Mouse (Mus musculus) CH12.LX (cell line): Measurements from ENCODE around the gene Hist3h2a. TPM values are rescaled to one million over a fixed set of nuclear protein-coding genes. Genes with fewer than 3 reads are reported as not detected.

Experiments used
- DNase-seq: peaks from one replicate; pipeline ENCODE4 v3.0.0-alpha.2; 2013; ENCODE audit errors: extremely low read depth
- H3K27ac ChIP-seq: 2 replicates; pipeline ENCODE4 v1.5.1; 2012; ENCODE audit warnings: low read depth, mild to moderate bottlenecking, control low read depth, moderate library complexity; ENCODE audit not compliant: insufficient read depth
- H3K27me3 ChIP-seq: replicated peaks from 2 replicates; pipeline ENCODE3; 2012; ENCODE audit warnings: inconsistent platforms
- H3K36me3 ChIP-seq, 2 experiments: replicated peaks in 1 of 2; 2 replicates each; pipeline versions ENCODE3 to v1.6.1; 2012; ENCODE audit warnings: inconsistent platforms in 1 of 2, low read length in 1 of 2, mild to moderate bottlenecking in 1 of 2, mixed read lengths in 1 of 2, moderate library complexity in 1 of 2; ENCODE audit not compliant: control insufficient read depth in 1 of 2, insufficient read depth in 1 of 2
- H3K4me1 ChIP-seq, 2 experiments: 2 replicates each; pipeline ENCODE4 v1.6.1; 2012; ENCODE audit warnings: inconsistent platforms in 1 of 2, moderate library complexity in 1 of 2; ENCODE audit not compliant: insufficient read depth in 2 of 2, control insufficient read depth in 1 of 2
- H3K4me2 ChIP-seq: 2 replicates; pipeline ENCODE4 v1.6.1; 2012; ENCODE audit warnings: low read depth, mild to moderate bottlenecking, control low read depth; ENCODE audit not compliant: poor library complexity, insufficient read depth, severe bottlenecking
- H3K4me3 ChIP-seq, 3 experiments: fragments of 150-350 bp in 1 of 3; sonication (generic) in 1 of 3; replicated peaks in 1 of 3; 2 replicates each; pipeline versions ENCODE3 to v1.5.1; 2011 to 2012; ENCODE audit warnings: low read depth in 2 of 3, low read length in 2 of 3, mild to moderate bottlenecking in 2 of 3, moderate library complexity in 2 of 3, control low read depth in 1 of 3, improper control_type of control experiment in 1 of 3, inconsistent platforms in 1 of 3, mixed read lengths in 1 of 3; ENCODE audit not compliant: poor library complexity in 1 of 3
- H3K79me2 ChIP-seq: replicated peaks from 2 replicates; pipeline ENCODE4 v1.6.1; 2012; ENCODE audit warnings: mild to moderate bottlenecking, moderate library complexity; ENCODE audit not compliant: control insufficient read depth, poor library complexity, insufficient read depth, severe bottlenecking; ENCODE audit errors: extremely low read depth
- H3K9ac ChIP-seq: 2 replicates; pipeline ENCODE4 v1.6.1; 2012; ENCODE audit warnings: low read depth, mild to moderate bottlenecking, control low read depth, moderate library complexity; ENCODE audit not compliant: insufficient read depth
- H3K9me3 ChIP-seq: replicated peaks from 2 replicates; pipeline ENCODE3; 2012; ENCODE audit warnings: low read length, inconsistent platforms, mixed read lengths
- BHLHE40 ChIP-seq: IDR thresholded peaks from 2 replicates; pipeline ENCODE4 v1.6.1; 2011; ENCODE audit warnings: mild to moderate bottlenecking, low read depth, low read length, improper control_type of control experiment
- ELF1 ChIP-seq: IDR thresholded peaks from 2 replicates; pipeline ENCODE4 v1.6.1; 2014; ENCODE audit warnings: low read depth, mild to moderate bottlenecking, inconsistent platforms, low read length, improper control_type of control experiment
- EP300 ChIP-seq: IDR thresholded peaks from 2 replicates; pipeline ENCODE4 v1.6.1; 2011; ENCODE audit warnings: low read length, improper control_type of control experiment
- HCFC1 ChIP-seq: IDR thresholded peaks from 2 replicates; pipeline ENCODE4 v1.6.1; 2012; ENCODE audit warnings: low read depth, mild to moderate bottlenecking, inconsistent platforms, low read length, improper control_type of control experiment
- IRF4 ChIP-seq: IDR thresholded peaks from 2 replicates; pipeline ENCODE4 v1.6.1; 2014; ENCODE audit warnings: low read depth, mild to moderate bottlenecking, inconsistent platforms, low read length, improper control_type of control experiment
- JUND ChIP-seq: conservative IDR thresholded peaks from 2 replicates; pipeline ENCODE4 v1.6.1; 2011; ENCODE audit warnings: low read depth, low read length, improper control_type of control experiment
- KAT2A ChIP-seq: IDR thresholded peaks from 2 replicates; pipeline ENCODE4 v1.6.1; 2012; ENCODE audit warnings: low read length, improper control_type of control experiment, inconsistent platforms; ENCODE audit not compliant: insufficient replicate concordance
- MAFK ChIP-seq: IDR thresholded peaks from 2 replicates; pipeline ENCODE4 v1.6.1; 2011; ENCODE audit warnings: low read length, improper control_type of control experiment; ENCODE audit not compliant: insufficient replicate concordance
- MAX ChIP-seq: IDR thresholded peaks from 2 replicates; pipeline ENCODE4 v1.6.1; 2011; ENCODE audit warnings: low read length, improper control_type of control experiment
- MAZ ChIP-seq: IDR thresholded peaks from 2 replicates; pipeline ENCODE4 v1.6.1; 2012; ENCODE audit warnings: low read depth, mild to moderate bottlenecking, inconsistent platforms, low read length, improper control_type of control experiment, moderate library complexity
- MEF2A ChIP-seq: IDR thresholded peaks from 2 replicates; pipeline ENCODE4 v1.6.1; 2014; ENCODE audit warnings: low read depth, mild to moderate bottlenecking, inconsistent platforms, low read length, improper control_type of control experiment, borderline replicate concordance
- MXI1 ChIP-seq: IDR thresholded peaks from 2 replicates; pipeline ENCODE4 v1.6.1; 2011; ENCODE audit warnings: mild to moderate bottlenecking, low read depth, low read length, improper control_type of control experiment
- NELFE ChIP-seq: IDR thresholded peaks from 2 replicates; pipeline ENCODE4 v1.6.1; 2011; ENCODE audit warnings: low read depth, low read length, improper control_type of control experiment
- NRF1 ChIP-seq: IDR thresholded peaks from 2 replicates; pipeline ENCODE4 v1.6.1; 2014; ENCODE audit warnings: low read depth, mild to moderate bottlenecking, inconsistent platforms, low read length, improper control_type of control experiment, moderate library complexity
- PAX5 ChIP-seq: IDR thresholded peaks from 2 replicates; pipeline ENCODE4 v1.6.1; 2012; ENCODE audit warnings: low read length, inconsistent platforms, mixed read lengths
- POLR2A ChIP-seq: IDR thresholded peaks from 2 replicates; pipeline ENCODE4 v1.6.1; 2011; ENCODE audit warnings: low read depth, mild to moderate bottlenecking, improper control_type of control experiment, low read length
- POLR2AphosphoS2 ChIP-seq: IDR thresholded peaks from 2 replicates; pipeline ENCODE4 v1.6.1; 2011; ENCODE audit warnings: low read depth, low read length, improper control_type of control experiment
- RCOR1 ChIP-seq: conservative IDR thresholded peaks from 2 replicates; pipeline ENCODE4 v1.6.1; 2012; ENCODE audit warnings: low read depth, mild to moderate bottlenecking, inconsistent platforms, low read length, improper control_type of control experiment
- SIN3A ChIP-seq: IDR thresholded peaks from 2 replicates; pipeline ENCODE4 v1.6.1; 2012; ENCODE audit warnings: low read length, improper control_type of control experiment, inconsistent platforms
- SMC3 ChIP-seq: IDR thresholded peaks from 2 replicates; pipeline ENCODE4 v1.6.1; 2011; ENCODE audit warnings: low read depth, low read length, improper control_type of control experiment
- UBTF ChIP-seq: IDR thresholded peaks from 2 replicates; pipeline ENCODE4 v1.6.1; 2012; ENCODE audit warnings: low read depth, mild to moderate bottlenecking, inconsistent platforms, low read length, improper control_type of control experiment, moderate library complexity
- ZC3H11A ChIP-seq: IDR thresholded peaks from 2 replicates; pipeline ENCODE4 v1.6.1; 2012; ENCODE audit warnings: low read depth, mild to moderate bottlenecking, inconsistent platforms, low read length, improper control_type of control experiment
- ZMIZ1 ChIP-seq: IDR thresholded peaks from 2 replicates; pipeline ENCODE4 v1.6.1; 2012; ENCODE audit warnings: low read depth, mild to moderate bottlenecking, inconsistent platforms, low read length, improper control_type of control experiment
- dilution Hi-C: fragments of 300-500 bp; cut with MboI; formaldehyde crosslinking; loops from 2 replicates; pipeline ENCODE4 v1.14.3; 2020; ENCODE audit warnings: low sequenced_read_pairs; ENCODE audit not compliant: extremely low pct_unique_long_range_greater_than_20kb, extremely low pct_ligation_motif_present
- in situ Hi-C: fragments of 300-500 bp; cut with MboI; formaldehyde crosslinking; loops from 3 replicates; pipeline ENCODE4 v1.14.3; 2019; ENCODE audit warnings: low sequenced_read_pairs, low pct_ligation_motif_present, low pct_unique_long_range_greater_than_20kb, mixed read lengths
- polyA plus RNA-seq: library from polyadenylated mRNA; unstranded; fragments of >175 nt; gene quantifications from 2 replicates; pipeline ENCODE4 v1.2.1, GENCODE M21; 2012; ENCODE audit warnings: low read depth; ENCODE audit not compliant: insufficient read length
- total RNA-seq, 2 experiments: library from RNA; depleted of rRNA; stranded (reverse); fragments of 300-350 nt in 1 of 2; fragments of >200 nt in 1 of 2; gene quantifications; 2 replicates each; pipeline ENCODE4 v1.2.3; 2012 to 2014

Hist3h2a gene
- total and polyA plus RNA-seq, 3 experiments = 1.2 to 97.2 (median 6.1) TPM

DNA sequence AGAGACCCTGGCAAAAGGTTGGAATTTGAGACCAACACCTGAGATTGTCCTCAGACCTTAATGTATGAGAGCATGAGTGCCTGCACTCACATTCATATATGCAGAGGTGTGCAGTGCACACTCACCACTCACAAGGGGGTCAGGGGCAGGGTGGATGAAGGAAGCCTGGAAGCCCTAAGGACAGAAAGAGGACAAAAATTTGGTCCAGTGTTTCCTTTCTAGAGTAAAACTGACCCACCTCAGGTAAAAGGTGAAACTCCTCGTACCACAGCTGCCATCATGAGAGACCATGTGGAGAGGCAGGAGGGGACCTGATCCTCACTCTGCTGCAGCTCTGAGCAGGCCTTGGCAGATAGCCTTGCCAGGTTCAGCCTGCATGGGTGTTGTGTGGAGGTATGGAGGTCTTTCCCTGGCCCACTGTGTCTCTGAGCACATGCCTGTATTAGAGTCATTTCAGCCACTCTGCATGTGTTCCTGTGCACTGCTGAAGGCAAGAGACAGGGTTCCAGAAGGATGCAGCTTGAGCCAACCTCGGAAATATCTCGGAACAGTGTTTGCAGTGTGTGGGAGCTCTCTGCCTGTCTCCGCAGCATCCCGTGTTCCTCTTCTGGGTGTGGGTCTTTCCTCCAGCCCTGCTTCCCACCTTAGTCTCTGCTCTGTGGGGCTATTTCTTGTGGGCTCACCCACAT lies 2.9 kb downstream of the Hist3h2a start:
- no peak overlapping the region for H3K27ac ChIP-seq
- peaks cover 9% of the 10 kb centered on the region for H3K27me3 ChIP-seq
- TF ChIP-seq NRF1 (no peak), POLR2A (no peak), SIN3A (no peak), KAT2A (no peak), UBTF (no peak), MAX (no peak), MAFK (no peak), HCFC1 (no peak), IRF4 (no peak), EP300 (no peak), MAZ (no peak), SMC3 (no peak), MXI1 (no peak), MEF2A (no peak), JUND (no peak), NELFE (no peak), ZMIZ1 (no peak)
- no peak overlapping the region for H3K4me2 ChIP-seq
- dilution Hi-C loops = no loop called here
- no peak overlapping the region for H3K9ac ChIP-seq
- no peak for DNase-seq
- in situ Hi-C loops = loop anchor here (5.0 kb wide), 1 partner anchor 35 kb away; no protein-coding TSS in a partner anchor
- peaks cover 7% of the 10 kb centered on the region for H3K9me3 ChIP-seq
- H3K36me3 ChIP-seq = peaks cover 2 to 19% of the 10 kb centered on the region in 2 experiments
- H3K4me1 ChIP-seq = peaks cover 13 to 54% of the 10 kb centered on the region in 2 experiments
- H3K4me3 ChIP-seq = no peak overlapping the region
- peaks cover 2% of the 10 kb centered on the region; the same call in 1 of the 2 replicates for H3K79me2 ChIP-seq

DNA sequence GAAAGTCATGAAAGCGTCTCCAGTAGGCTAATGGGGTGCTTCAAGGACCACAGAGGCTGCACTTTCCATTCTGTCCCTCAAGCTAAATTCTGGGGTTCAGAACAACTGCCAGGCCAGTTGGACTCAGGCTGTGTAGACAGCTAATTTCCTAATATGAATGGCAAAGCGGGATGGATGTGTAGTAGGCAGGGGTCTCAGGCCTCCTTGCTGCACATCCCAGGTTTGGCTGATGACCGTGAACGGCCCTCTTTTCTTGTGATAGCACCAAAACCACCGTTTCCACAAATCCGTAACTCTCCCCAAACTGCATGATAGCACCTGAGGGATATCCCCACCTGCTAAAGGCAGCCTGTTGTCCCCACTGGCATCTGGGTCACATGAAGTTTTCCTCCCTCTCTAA lies 4.1 kb downstream of the Hist3h2a start:
- H3K4me1 ChIP-seq = peaks cover 13 to 45% of the 10 kb centered on the region in 2 experiments
- TF ChIP-seq ZC3H11A (no peak), MAZ (no peak), POLR2AphosphoS2 (no peak), BHLHE40 (no peak), IRF4 (no peak), ZMIZ1 (no peak), RCOR1 (no peak), PAX5 (no peak), ELF1 (no peak)
- TF ChIP-seq, all 38 proteins: peak for 0
- H3K27ac ChIP-seq = no peak overlapping the region
- in situ Hi-C loops (loop anchor here (5.0 kb wide), 1 partner anchor 36 kb away; no protein-coding TSS in a partner anchor), dilution Hi-C loops (no loop called here)
- peak overlapping the region; percentile 26; the same call in 1 of the 2 replicates for H3K4me2 ChIP-seq
- peaks cover 7% of the 10 kb centered on the region for H3K9me3 ChIP-seq
- DNase-seq = no peak
- peaks cover 2 to 19% of the 10 kb centered on the region in 2 experiments for H3K36me3 ChIP-seq
- peaks cover under 1% of the 10 kb centered on the region for H3K27me3 ChIP-seq
- no peak overlapping the region for H3K4me3 ChIP-seq
- H3K79me2 ChIP-seq = peaks cover 2% of the 10 kb centered on the region; the same call in 1 of the 2 replicates
- no peak overlapping the region for H3K9ac ChIP-seq
